28 mouse cellular contexts compared by ENCODE assay signal in genomic region chr11:64640947-64641346, GRCm38 (mm10).
DNase-seq lines count a peak whose midpoint lies in the region; ATAC-seq and TF ChIP-seq lines count a peak whose summit lies in the region.
"Had no signal": no experiment of that assay in that cellular context is flagged by ENCODE, and none has a peak within 500 bp of the region (broad histone marks: within the 10 kb centered on the region; RNA-seq: fewer than 3 reads in every experiment).

No protein-coding gene starts in this region.

- DNase-seq in forebrain, embryonic 14.5 days (ENCODE audit: low spot score), result peak; percentile 67
- DNase-seq in forebrain, embryonic 10.5 days (ENCODE audit: extremely low spot score, low spot score), result no peak
- DNase-seq in midbrain, embryonic 11.5 days (ENCODE audit: low spot score, missing footprints), result no peak
- DNase-seq in brain, adult 2 months (ENCODE audit: low read depth, low spot score), result peak; percentile 21
- DNase-seq in forebrain, postnatal 0 days, result peak; percentile 75
- no peak for DNase-seq in liver
- DNase-seq: adrenal gland, adult 8-10 months; cerebellum, adult 11-12 months; cerebellum, adult 9-11 months; embryo, embryonic 11 days; gastrocnemius, postnatal 14 days; heart, postnatal 36 days; kidney, adult 9 months; kidney, postnatal 10 days; layer of hippocampus, postnatal 36 days; left cerebral cortex, postnatal 4 days; liver, embryonic 13.5 days; lung, adult 18-20 months; lung, postnatal 4 days; thymus, adult 2 months; thymus, postnatal 36 days had no signal

- no peaks in the 10 kb centered on the region; the same call in 1 of the 2 replicates for H3K9me3 ChIP-seq in forebrain, embryonic 14.5 days (replicated peaks; ENCODE audit: control insufficient read depth, low read length)
- 0 out of 2 replicates have a peak, but pooled peaks cover 5% of the 10 kb centered on the region for H3K9me3 ChIP-seq in forebrain, embryonic 10.5 days
- H3K9me3 ChIP-seq in midbrain, embryonic 13.5 days, result no peaks in the 10 kb centered on the region
- no peaks in the 10 kb centered on the region; the same call in 1 of the 2 replicates for H3K9me3 ChIP-seq in midbrain, embryonic 11.5 days (ENCODE audit: control insufficient read depth, low read length)
- no peaks in the 10 kb centered on the region for H3K9me3 ChIP-seq in forebrain, postnatal 0 days (ENCODE audit: low read length)
- H3K9me3 ChIP-seq: G1E; liver, embryonic 13.5 days had no signal

- no peak overlapping the region for H3K4me3 ChIP-seq in forebrain, embryonic 14.5 days (ENCODE audit: low read depth, low read length)
- H3K4me3 ChIP-seq in forebrain, embryonic 10.5 days, result no peak overlapping the region
- H3K4me3 ChIP-seq in midbrain, embryonic 13.5 days (replicated peaks), result no peak overlapping the region
- H3K4me3 ChIP-seq in midbrain, embryonic 11.5 days (ENCODE audit: low read depth, low read length), result no peak overlapping the region
- H3K4me3 ChIP-seq in forebrain, postnatal 0 days (ENCODE audit: low read depth, low read length), result no peak overlapping the region
- H3K4me3 ChIP-seq: embryonic facial prominence, embryonic 12.5 days; liver, embryonic 13.5 days; megakaryocyte, embryonic 14.5 days had no signal

- no peak overlapping the region for H3K27ac ChIP-seq in forebrain, embryonic 14.5 days (ENCODE audit: low read depth, low read length)
- H3K27ac ChIP-seq in forebrain, embryonic 10.5 days, result no peak overlapping the region
- H3K27ac ChIP-seq in midbrain, embryonic 13.5 days, result no peak overlapping the region
- H3K27ac ChIP-seq in midbrain, embryonic 11.5 days (ENCODE audit: low read depth, low read length), result no peak overlapping the region
- H3K27ac ChIP-seq in forebrain, postnatal 0 days (ENCODE audit: low read depth, low read length), result peak overlapping the region; percentile 16; the same call in 1 of the 2 replicates
- H3K27ac ChIP-seq: embryonic facial prominence, embryonic 12.5 days; liver, embryonic 13.5 days; stomach, postnatal 0 days had no signal

- 35% methylated on average over 4 of the region's 4 CpGs for WGBS in forebrain, embryonic 14.5 days
- 82% methylated on average over 4 of the region's 4 CpGs for WGBS in forebrain, embryonic 10.5 days
- WGBS in midbrain, embryonic 13.5 days, result 25% methylated on average over 4 of the region's 4 CpGs
- WGBS in midbrain, embryonic 11.5 days, result 52% methylated on average over 4 of the region's 4 CpGs
- 18% methylated on average over 4 of the region's 4 CpGs for WGBS in forebrain, postnatal 0 days

- ATAC-seq in forebrain, embryonic 14.5 days, result peak; percentile 65; the same call in 1 of the 2 replicates
- 0 out of 2 replicates have a peak, but pooled peaks have one; percentile 34 for ATAC-seq in midbrain, embryonic 13.5 days
- no peak for ATAC-seq in midbrain, embryonic 11.5 days (ENCODE audit: low FRiP score)
- peak; percentile 98 for ATAC-seq in forebrain, postnatal 0 days
- ATAC-seq: intestine, postnatal 0 days; lung, postnatal 0 days had no signal

- H3K27me3 ChIP-seq in forebrain, embryonic 14.5 days (replicated peaks; ENCODE audit: control insufficient read depth, insufficient read depth, low read length), result no peaks in the 10 kb centered on the region
- H3K27me3 ChIP-seq in forebrain, embryonic 10.5 days (ENCODE audit: poor library complexity, severe bottlenecking), result no peaks in the 10 kb centered on the region
- no peaks in the 10 kb centered on the region for H3K27me3 ChIP-seq in midbrain, embryonic 13.5 days
- no peaks in the 10 kb centered on the region for H3K27me3 ChIP-seq in midbrain, embryonic 11.5 days (ENCODE audit: control insufficient read depth, insufficient read depth, low read length)
- H3K27me3 ChIP-seq in forebrain, postnatal 0 days (ENCODE audit: insufficient read depth, low read length), result no peaks in the 10 kb centered on the region
- H3K27me3 ChIP-seq: embryonic facial prominence, embryonic 12.5 days; liver, embryonic 13.5 days had no signal

- H3K4me1 ChIP-seq in forebrain, embryonic 14.5 days (ENCODE audit: control insufficient read depth, insufficient read depth, low read length), result no peaks in the 10 kb centered on the region
- H3K4me1 ChIP-seq in forebrain, embryonic 10.5 days, result peaks cover 12% of the 10 kb centered on the region; the same call in 1 of the 2 replicates
- H3K4me1 ChIP-seq in midbrain, embryonic 13.5 days (replicated peaks), result peaks cover 6% of the 10 kb centered on the region; the same call in 1 of the 2 replicates
- H3K4me1 ChIP-seq in midbrain, embryonic 11.5 days (ENCODE audit: control insufficient read depth, insufficient read depth, low read length), result no peaks in the 10 kb centered on the region
- peaks cover 4% of the 10 kb centered on the region; the same call in 1 of the 2 replicates for H3K4me1 ChIP-seq in forebrain, postnatal 0 days (ENCODE audit: insufficient read depth)
- H3K4me1 ChIP-seq: embryonic facial prominence, embryonic 12.5 days; liver, embryonic 13.5 days; megakaryocyte, embryonic 14.5 days had no signal

- no peak overlapping the region for H3K4me2 ChIP-seq in forebrain, embryonic 14.5 days (ENCODE audit: low read length)
- no peak overlapping the region for H3K4me2 ChIP-seq in midbrain, embryonic 13.5 days (replicated peaks)
- no peak overlapping the region for H3K4me2 ChIP-seq in midbrain, embryonic 11.5 days
- no peak overlapping the region for H3K4me2 ChIP-seq in forebrain, postnatal 0 days (ENCODE audit: low read depth)
- H3K4me2 ChIP-seq: embryonic facial prominence, embryonic 12.5 days; liver, embryonic 13.5 days had no signal

- H3K36me3 ChIP-seq in forebrain, embryonic 14.5 days (ENCODE audit: control insufficient read depth, insufficient read depth, low read length), result no peaks in the 10 kb centered on the region
- H3K36me3 ChIP-seq in forebrain, embryonic 10.5 days (replicated peaks), result no peaks in the 10 kb centered on the region
- no peaks in the 10 kb centered on the region for H3K36me3 ChIP-seq in midbrain, embryonic 13.5 days
- no peaks in the 10 kb centered on the region for H3K36me3 ChIP-seq in midbrain, embryonic 11.5 days (ENCODE audit: control insufficient read depth, insufficient read depth, low read length)
- H3K36me3 ChIP-seq in forebrain, postnatal 0 days (ENCODE audit: insufficient read depth), result no peaks in the 10 kb centered on the region
- H3K36me3 ChIP-seq: embryonic facial prominence, embryonic 12.5 days; G1E; liver, embryonic 13.5 days had no signal

- no peak for TF ChIP-seq CTCF in forebrain, postnatal 0 days (IDR thresholded peaks at IDR 0.05; ENCODE audit: low read depth)

- H3K9ac ChIP-seq in forebrain, embryonic 14.5 days (ENCODE audit: low read length), result no peak overlapping the region
- no peak overlapping the region for H3K9ac ChIP-seq in midbrain, embryonic 13.5 days (replicated peaks)
- H3K9ac ChIP-seq in midbrain, embryonic 11.5 days (ENCODE audit: low read length), result no peak overlapping the region
- no peak overlapping the region for H3K9ac ChIP-seq in forebrain, postnatal 0 days
- H3K9ac ChIP-seq: embryonic facial prominence, embryonic 12.5 days; liver, embryonic 13.5 days had no signal

Comparison
In these comparisons a context has a peak if more than half of its experiments do, and no peak if none do; other contexts are left out.
1. DNase-seq: peak in forebrain, embryonic 14.5 days (single experiment), brain, adult 2 months (single experiment) and forebrain, postnatal 0 days (single experiment); none in forebrain, embryonic 10.5 days (single experiment), midbrain, embryonic 11.5 days (single experiment) and liver (single experiment).